Mouse (Mus musculus) intestine, embryonic 16.5 days (tissue): ENCODE results near the gene Notch2. TPM values are rescaled to one million over a fixed set of nuclear protein-coding genes. Genes with fewer than 3 reads are reported as not detected.

Source experiments
- ATAC-seq: fragments of 200-750 bp; cut with Nextera tagmentation; 2 replicates; pipeline ENCODE4 v1.8.0; 2017; ENCODE audit warnings: moderate TSS enrichment, moderate library complexity
- H3K27ac ChIP-seq: fragments of 300-500 bp; sonication (generic); 2 replicates; pipeline ENCODE4 v1.5.1; 2014; ENCODE audit warnings: mild to moderate bottlenecking, low read length
- H3K27me3 ChIP-seq: fragments of 300-500 bp; sonication (generic); replicated peaks from 2 replicates; pipeline ENCODE4 v1.6.1; 2014; ENCODE audit warnings: low read length, control low read depth, mixed read lengths; ENCODE audit not compliant: control insufficient read depth, insufficient read depth
- H3K36me3 ChIP-seq: fragments of 300-500 bp; sonication (generic); 2 replicates; pipeline ENCODE4 v1.6.1; 2014; ENCODE audit warnings: low read length, control low read depth; ENCODE audit not compliant: control insufficient read depth, insufficient read depth
- H3K4me1 ChIP-seq: fragments of 300-500 bp; sonication (generic); 2 replicates; pipeline ENCODE4 v1.6.1; 2014; ENCODE audit warnings: low read length, control low read depth, mixed read lengths; ENCODE audit not compliant: control insufficient read depth, insufficient read depth
- H3K4me2 ChIP-seq: fragments of 300-500 bp; sonication (generic); 2 replicates; pipeline ENCODE4 v1.6.1; 2014; ENCODE audit warnings: low read depth, low read length, control low read depth
- H3K4me3 ChIP-seq: fragments of 300-500 bp; sonication (generic); 2 replicates; pipeline ENCODE4 v1.5.1; 2014; ENCODE audit warnings: mild to moderate bottlenecking, low read length
- H3K9ac ChIP-seq: fragments of 300-500 bp; sonication (generic); 2 replicates; pipeline ENCODE4 v1.6.1; 2014; ENCODE audit warnings: low read depth, low read length
- H3K9me3 ChIP-seq: fragments of 300-500 bp; sonication (generic); 2 replicates; pipeline ENCODE4 v1.6.1; 2016; ENCODE audit warnings: low read length, control low read depth; ENCODE audit not compliant: control insufficient read depth
- WGBS: fragments of 180-500 bp; shearing (Covaris S2); extraction: QIAGEN DNeasy Blood & Tissue Kit; methylation state at CpG from one replicate; pipeline ENCODE4 v1.1.7; 2014; 5-methylcytosine and 5-hydroxymethylcytosine counted together
- polyA plus RNA-seq: library from polyadenylated mRNA; unstranded; fragments of >200 nt; fragmentation: Nextera tagmentation; extraction: Ambion mirVana; gene quantifications from 2 replicates; pipeline ENCODE4 v1.2.1, GENCODE M21; 2015

The Notch2 gene
- polyA plus RNA-seq, 1 experiment from 2014 or later = 9.1 TPM

DNA sequence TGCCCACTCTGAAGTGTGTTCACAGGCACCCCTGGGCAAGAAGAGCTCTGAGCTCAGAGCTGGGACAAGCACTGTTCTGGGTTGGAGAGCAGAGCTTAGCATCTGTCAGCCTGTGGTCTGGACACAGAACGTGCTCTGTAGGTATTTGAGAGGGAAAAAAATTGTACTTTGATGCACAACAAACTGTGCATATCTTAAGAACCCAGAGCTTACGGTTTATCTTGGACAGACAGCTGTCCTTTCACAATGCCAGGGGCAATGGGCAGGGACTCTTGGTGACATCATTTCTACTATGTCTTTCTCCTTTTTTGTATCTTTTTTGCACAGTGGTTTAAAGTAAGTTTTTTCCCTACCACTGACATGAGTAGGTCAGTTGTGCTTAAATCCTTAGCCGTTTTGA is 68.9 kb downstream of the Notch2 start:
- no peak overlapping the region for H3K9ac ChIP-seq
- no peak overlapping the region for H3K27ac ChIP-seq
- H3K9me3 ChIP-seq = no peaks in the 10 kb centered on the region
- no peak for ATAC-seq
- no peaks in the 10 kb centered on the region; the same call in 1 of the 2 replicates for H3K36me3 ChIP-seq
- H3K4me3 ChIP-seq = no peak overlapping the region
- WGBS = 84% methylated on average over 3 of the region's 3 CpGs
- H3K27me3 ChIP-seq = no peaks in the 10 kb centered on the region
- peaks cover 12% of the 10 kb centered on the region for H3K4me1 ChIP-seq
- H3K4me2 ChIP-seq = no peak overlapping the region

DNA sequence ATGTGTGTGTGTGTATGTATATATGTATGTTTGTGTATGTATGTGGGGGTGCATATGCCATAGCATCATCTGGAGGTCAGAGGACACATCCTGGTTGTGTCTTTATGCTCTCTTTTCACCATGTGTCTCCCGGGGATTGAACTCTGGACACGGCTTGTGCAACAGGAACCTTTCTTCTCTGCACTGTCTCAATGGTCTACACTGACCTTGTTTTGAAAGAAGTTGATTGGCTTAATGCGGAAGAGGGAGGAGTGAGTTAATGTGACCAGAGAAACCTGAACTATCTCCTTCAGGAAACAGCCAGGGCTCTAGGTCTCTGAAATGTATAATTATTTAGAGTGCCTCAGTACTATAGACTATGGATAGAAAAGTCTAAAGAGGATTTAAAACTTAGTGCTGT is 69.6 kb downstream of the Notch2 start:
- Histone ChIP-seq H3K4me1 (peaks cover 12% of the 10 kb centered on the region), H3K4me2 (no peak overlapping the region), H3K27ac (no peak overlapping the region), H3K27me3 (no peaks in the 10 kb centered on the region), H3K9ac (no peak overlapping the region), H3K9me3 (no peaks in the 10 kb centered on the region), H3K36me3 (no peaks in the 10 kb centered on the region; the same call in 1 of the 2 replicates), H3K4me3 (no peak overlapping the region)
- 83% methylated on average over 3 of the region's 3 CpGs for WGBS
- no peak for ATAC-seq

- H3K4me1 ChIP-seq = peaks cover 12% of the 10 kb centered on the region
- no peak overlapping the region for H3K27ac ChIP-seq
- ATAC-seq = no peak
- H3K4me2 ChIP-seq = no peak overlapping the region
- WGBS = 73% methylated on average over 8 of the region's 8 CpGs
- no peaks in the 10 kb centered on the region for H3K27me3 ChIP-seq
- H3K4me3 ChIP-seq = no peak overlapping the region
- H3K36me3 ChIP-seq = no peaks in the 10 kb centered on the region; the same call in 1 of the 2 replicates
- H3K9me3 ChIP-seq = no peaks in the 10 kb centered on the region
- no peak overlapping the region for H3K9ac ChIP-seq
Observed at GRCm38 (mm10) chr3:98084061-98084655, 70.8 kb downstream of the Notch2 start.

DNA sequence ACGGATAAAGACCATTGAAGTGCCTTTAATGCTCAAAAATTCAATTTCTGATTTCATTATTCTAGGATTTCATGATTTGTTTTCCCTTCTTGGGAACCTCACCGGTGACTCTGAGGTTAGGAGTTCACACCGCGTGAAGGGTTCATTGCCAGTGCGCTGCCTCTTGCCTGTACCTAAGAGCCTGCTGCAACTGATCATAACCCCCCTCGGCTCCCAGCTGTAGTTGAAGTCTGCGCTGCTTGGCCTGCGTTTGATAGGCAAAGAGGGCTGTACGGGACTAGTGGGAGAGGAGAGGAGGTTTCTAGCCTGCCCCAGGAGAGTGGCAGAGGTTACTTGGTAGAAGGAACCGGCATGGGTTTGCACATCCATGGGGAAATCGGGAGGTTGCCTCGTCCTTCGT is 71.5 kb downstream of the Notch2 start:
- no peak overlapping the region for H3K9ac ChIP-seq
- no peaks in the 10 kb centered on the region; the same call in 1 of the 2 replicates for H3K36me3 ChIP-seq
- H3K4me2 ChIP-seq = no peak overlapping the region
- no peak overlapping the region for H3K4me3 ChIP-seq
- H3K27ac ChIP-seq = peak overlapping the region; percentile 12; the same call in 1 of the 2 replicates
- 72% methylated on average over 13 of the region's 13 CpGs for WGBS
- H3K27me3 ChIP-seq = no peaks in the 10 kb centered on the region
- peaks cover 15% of the 10 kb centered on the region for H3K4me1 ChIP-seq
- no peak for ATAC-seq
- no peaks in the 10 kb centered on the region for H3K9me3 ChIP-seq

- ATAC-seq = peak; percentile 75
- no peaks in the 10 kb centered on the region; the same call in 1 of the 2 replicates for H3K36me3 ChIP-seq
Observed at GRCm38 (mm10) chr3:98085812-98086268, 72.5 kb downstream of the Notch2 start.

GRCm38 (mm10) chr3:98086441-98086840 is 73.1 kb downstream of the Notch2 start:
- Histone ChIP-seq H3K27ac (0 out of 2 replicates have a peak overlapping the region, but pooled peaks have one; percentile 15), H3K4me2 (no peak overlapping the region), H3K9me3 (no peaks in the 10 kb centered on the region), H3K4me1 (peaks cover 15% of the 10 kb centered on the region), H3K36me3 (no peaks in the 10 kb centered on the region; the same call in 1 of the 2 replicates), H3K4me3 (no peak overlapping the region), H3K9ac (no peak overlapping the region), H3K27me3 (no peaks in the 10 kb centered on the region)
- peak; percentile 18; the same call in 1 of the 2 replicates for ATAC-seq
- 54% methylated on average over 4 of the region's 4 CpGs for WGBS

More at GRCm38 (mm10) chr3:98085812-98086268, 72.5 kb downstream of the Notch2 start:
- 17% methylated on average over 5 of the region's 5 CpGs for WGBS
- H3K4me3 ChIP-seq = no peak overlapping the region
- peaks cover 15% of the 10 kb centered on the region for H3K4me1 ChIP-seq
- no peak overlapping the region for H3K4me2 ChIP-seq
- H3K27me3 ChIP-seq = no peaks in the 10 kb centered on the region
- H3K9me3 ChIP-seq = no peaks in the 10 kb centered on the region
- H3K9ac ChIP-seq = no peak overlapping the region
- peak overlapping the region; percentile 21 for H3K27ac ChIP-seq

DNA sequence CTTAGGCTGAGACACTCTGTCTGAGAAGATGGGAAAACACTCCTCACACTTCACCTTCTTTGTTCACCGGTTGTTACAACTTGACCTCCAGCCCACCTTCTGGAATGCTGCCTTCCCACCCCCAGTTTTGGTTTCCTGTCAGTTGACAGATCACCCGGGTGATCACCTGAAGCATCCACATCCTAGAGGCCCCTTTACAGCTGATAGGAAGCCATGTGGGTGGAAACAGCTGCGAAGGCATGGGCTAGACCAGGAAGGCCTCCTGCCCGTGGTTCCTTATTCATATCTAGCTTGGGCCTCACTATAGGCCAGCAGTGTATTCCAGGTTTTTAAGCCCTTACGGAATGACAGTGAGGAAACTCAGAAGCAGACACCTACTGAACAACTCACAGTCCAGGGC is 73.5 kb downstream of the Notch2 start:
- H3K9ac ChIP-seq = no peak overlapping the region
- 0 out of 2 replicates have a peak overlapping the region, but pooled peaks have one; percentile 15 for H3K27ac ChIP-seq
- no peaks in the 10 kb centered on the region for H3K9me3 ChIP-seq
- no peak for ATAC-seq
- H3K36me3 ChIP-seq = no peaks in the 10 kb centered on the region; the same call in 1 of the 2 replicates
- 58% methylated on average over 5 of the region's 5 CpGs for WGBS
- no peaks in the 10 kb centered on the region for H3K27me3 ChIP-seq
- H3K4me2 ChIP-seq = no peak overlapping the region
- H3K4me3 ChIP-seq = no peak overlapping the region
- H3K4me1 ChIP-seq = peaks cover 15% of the 10 kb centered on the region

- H3K9ac ChIP-seq = no peak overlapping the region
- no peak overlapping the region for H3K4me2 ChIP-seq
- WGBS = 85% methylated on average over 3 of the region's 3 CpGs
- ATAC-seq = no peak
- peaks cover 16% of the 10 kb centered on the region for H3K4me1 ChIP-seq
- H3K36me3 ChIP-seq = no peaks in the 10 kb centered on the region
- no peak overlapping the region for H3K4me3 ChIP-seq
- H3K27ac ChIP-seq = no peak overlapping the region
- no peaks in the 10 kb centered on the region for H3K9me3 ChIP-seq
- H3K27me3 ChIP-seq = no peaks in the 10 kb centered on the region
Observed at GRCm38 (mm10) chr3:98087551-98087950, 74.2 kb downstream of the Notch2 start.

- no peak overlapping the region for H3K4me2 ChIP-seq
- no peak overlapping the region for H3K27ac ChIP-seq
- peaks cover 20% of the 10 kb centered on the region for H3K4me1 ChIP-seq
- H3K9me3 ChIP-seq = no peaks in the 10 kb centered on the region
- no peak for ATAC-seq
- H3K9ac ChIP-seq = no peak overlapping the region
- H3K27me3 ChIP-seq = no peaks in the 10 kb centered on the region
- H3K36me3 ChIP-seq = no peaks in the 10 kb centered on the region
- H3K4me3 ChIP-seq = no peak overlapping the region
- WGBS = 69% methylated on average over 5 of the region's 5 CpGs
Observed at GRCm38 (mm10) chr3:98089702-98090101, 76.4 kb downstream of the Notch2 start.
